Mouse (Mus musculus) hindbrain, embryonic 16.5 days (tissue): ENCODE results near the gene Fancg. TPM values are rescaled to one million over a fixed set of nuclear protein-coding genes. Genes with fewer than 3 reads are reported as not detected.

Experiments
- ATAC-seq: fragments of 200-750 bp; cut with Nextera tagmentation; 2 replicates; pipeline ENCODE4 v1.8.0; 2017; ENCODE audit warnings: moderate TSS enrichment, moderate library complexity
- H3K27ac ChIP-seq: fragments of 300-500 bp; sonication (generic); 2 replicates; pipeline ENCODE4 v1.5.1; 2014; ENCODE audit warnings: low read depth, mild to moderate bottlenecking, control low read depth, low read length, moderate library complexity
- H3K27me3 ChIP-seq: fragments of 300-500 bp; sonication (generic); replicated peaks from 2 replicates; pipeline ENCODE4 v1.6.1; 2014; ENCODE audit warnings: low read length; ENCODE audit not compliant: control insufficient read depth, insufficient read depth
- H3K36me3 ChIP-seq: fragments of 300-500 bp; sonication (generic); 2 replicates; pipeline ENCODE4 v1.6.1; 2014; ENCODE audit warnings: mild to moderate bottlenecking, low read length, moderate library complexity, mixed read lengths; ENCODE audit not compliant: control insufficient read depth, insufficient read depth
- H3K4me1 ChIP-seq: fragments of 300-500 bp; sonication (generic); 2 replicates; pipeline ENCODE4 v1.6.1; 2014; ENCODE audit warnings: low read depth, low read length; ENCODE audit not compliant: control insufficient read depth, insufficient read depth
- H3K4me2 ChIP-seq: fragments of 300-500 bp; sonication (generic); 2 replicates; pipeline ENCODE4 v1.6.1; 2014; ENCODE audit warnings: mild to moderate bottlenecking, low read length, control low read depth, moderate library complexity
- H3K4me3 ChIP-seq: fragments of 300-500 bp; sonication (generic); 2 replicates; pipeline ENCODE4 v1.5.1; 2014; ENCODE audit warnings: mild to moderate bottlenecking, low read length, control low read depth, moderate library complexity
- H3K9ac ChIP-seq: fragments of 300-500 bp; sonication (generic); 2 replicates; pipeline ENCODE4 v1.6.1; 2014; ENCODE audit warnings: low read depth, mild to moderate bottlenecking, control low read depth, low read length, moderate library complexity
- H3K9me3 ChIP-seq: fragments of 300-500 bp; sonication (generic); 2 replicates; pipeline ENCODE4 v1.6.1; 2014; ENCODE audit warnings: mild to moderate bottlenecking, low read length, moderate library complexity; ENCODE audit not compliant: control insufficient read depth
- WGBS: fragments of 180-500 bp; shearing (Covaris S2); extraction: QIAGEN DNeasy Blood & Tissue Kit; methylation state at CpG from one replicate; pipeline ENCODE4 v1.1.7; 2014; 5-methylcytosine and 5-hydroxymethylcytosine counted together
- polyA plus RNA-seq: library from polyadenylated mRNA; unstranded; fragments of >200 nt; fragmentation: Nextera tagmentation; extraction: Ambion mirVana; gene quantifications from 2 replicates; pipeline ENCODE4 v1.2.1, GENCODE M21; 2015

Gene Fancg
- polyA plus RNA-seq, 1 experiment from 2014 or later: 22.7 TPM

DNA sequence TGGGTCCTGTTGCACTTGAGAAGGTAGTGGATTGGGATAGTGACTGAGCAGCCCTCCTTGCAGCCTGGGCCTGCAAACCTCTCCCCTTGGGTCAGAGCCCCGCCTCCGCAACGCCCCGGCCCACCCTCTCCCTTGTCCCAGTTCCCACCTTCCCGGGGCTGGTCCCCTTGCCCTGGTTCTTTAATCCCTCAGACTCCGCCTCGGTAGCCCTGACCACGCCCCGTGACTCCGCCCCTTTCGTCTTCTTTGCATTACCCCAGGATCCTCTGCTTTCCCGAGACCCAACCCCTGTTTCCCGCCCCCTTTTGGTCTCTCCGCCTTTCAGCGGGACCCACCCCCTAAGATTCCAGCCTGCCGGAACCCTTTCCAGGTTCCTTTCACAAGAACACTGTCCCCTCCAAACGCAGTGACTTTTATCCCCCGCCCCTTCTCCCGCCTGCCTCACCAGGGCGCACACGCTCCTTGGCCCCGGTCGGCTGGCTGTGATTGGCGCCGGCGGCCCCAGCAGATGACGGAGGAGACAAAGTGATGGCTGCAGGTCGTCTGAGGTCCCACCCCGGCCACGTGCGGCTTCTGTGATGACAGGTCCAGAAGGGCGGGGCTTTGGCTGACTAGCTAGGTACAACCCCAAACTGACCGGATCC, 35.5 kb upstream of the Fancg start, which contains the start of gene Fam214b:
Fam214b (minus strand) TSS at position 562 of the 644 bp plus-strand sequence.
- WGBS: under 1% methylated on average over 33 of the region's 33 CpGs
- peak within 1 kb of the TSS; percentile 72 for H3K4me2 ChIP-seq
- peaks cover 24% of the 10 kb centered on the region for H3K4me1 ChIP-seq
- ATAC-seq: peak; percentile 93
- no peaks in the 10 kb centered on the region for H3K27me3 ChIP-seq
- peak within 1 kb of the TSS; percentile 63 for H3K9ac ChIP-seq
- H3K4me3 ChIP-seq: peak within 1 kb of the TSS; percentile 55
- H3K36me3 ChIP-seq: no peaks in the 10 kb centered on the region
- H3K9me3 ChIP-seq: no peaks in the 10 kb centered on the region
- H3K27ac ChIP-seq: peak within 1 kb of the TSS; percentile 92

DNA sequence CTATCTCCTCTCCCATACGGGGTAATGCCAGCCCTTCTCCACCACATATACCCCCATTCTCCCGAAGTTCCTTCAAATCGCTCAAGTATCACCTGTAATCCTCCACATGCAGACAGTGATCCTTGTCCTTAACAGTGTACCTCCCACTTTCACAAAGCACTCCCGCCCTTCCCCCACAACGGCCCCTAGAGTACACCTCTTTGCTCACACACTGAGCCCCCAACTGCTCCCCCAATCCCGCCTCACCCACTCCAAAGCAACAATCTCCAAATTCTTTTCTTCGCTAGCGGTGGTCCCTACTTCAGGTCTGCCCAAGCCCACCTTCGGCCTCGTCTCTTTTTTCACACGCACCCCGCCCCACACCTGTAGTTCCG, 35.0 kb upstream of the Fancg start:
- peak overlapping the region; percentile 72 for H3K4me2 ChIP-seq
- H3K4me3 ChIP-seq: peak overlapping the region; percentile 55
- 2% methylated on average over 13 of the region's 13 CpGs for WGBS
- H3K9me3 ChIP-seq: no peaks in the 10 kb centered on the region
- no peaks in the 10 kb centered on the region for H3K27me3 ChIP-seq
- peak overlapping the region; percentile 92 for H3K27ac ChIP-seq
- peak; percentile 3; the same call in 1 of the 2 replicates for ATAC-seq
- H3K36me3 ChIP-seq: no peaks in the 10 kb centered on the region
- H3K9ac ChIP-seq: peak overlapping the region; percentile 63
- peaks cover 28% of the 10 kb centered on the region for H3K4me1 ChIP-seq

DNA sequence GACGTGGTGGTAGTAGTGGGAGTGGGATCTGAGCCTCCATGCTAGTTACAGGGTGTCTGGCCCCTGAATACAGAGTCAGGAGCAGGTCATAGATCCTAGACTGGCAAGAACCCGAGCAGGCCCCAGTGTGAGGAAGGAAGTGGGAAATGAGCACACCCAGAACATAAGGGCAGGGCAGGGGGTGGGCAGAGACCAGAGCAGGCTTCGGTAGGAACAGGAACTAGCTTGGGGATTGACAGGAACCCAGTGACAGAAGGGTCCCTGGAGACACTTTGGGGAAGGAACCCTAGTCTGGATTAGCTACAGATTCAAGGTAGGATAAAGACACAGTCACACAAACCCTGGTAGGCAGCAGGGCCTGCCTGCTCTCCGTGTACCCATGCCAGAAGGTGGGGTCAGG, 34.4 kb upstream of the Fancg start:
- peak overlapping the region; percentile 92 for H3K27ac ChIP-seq
- H3K4me2 ChIP-seq: peak overlapping the region; percentile 72
- H3K4me3 ChIP-seq: peak overlapping the region; percentile 55
- H3K36me3 ChIP-seq: no peaks in the 10 kb centered on the region
- no peaks in the 10 kb centered on the region for H3K9me3 ChIP-seq
- ATAC-seq: no peak
- no peaks in the 10 kb centered on the region for H3K27me3 ChIP-seq
- H3K9ac ChIP-seq: peak overlapping the region; percentile 63
- peaks cover 28% of the 10 kb centered on the region for H3K4me1 ChIP-seq
- WGBS: 0% methylated on average over 4 of the region's 4 CpGs

DNA sequence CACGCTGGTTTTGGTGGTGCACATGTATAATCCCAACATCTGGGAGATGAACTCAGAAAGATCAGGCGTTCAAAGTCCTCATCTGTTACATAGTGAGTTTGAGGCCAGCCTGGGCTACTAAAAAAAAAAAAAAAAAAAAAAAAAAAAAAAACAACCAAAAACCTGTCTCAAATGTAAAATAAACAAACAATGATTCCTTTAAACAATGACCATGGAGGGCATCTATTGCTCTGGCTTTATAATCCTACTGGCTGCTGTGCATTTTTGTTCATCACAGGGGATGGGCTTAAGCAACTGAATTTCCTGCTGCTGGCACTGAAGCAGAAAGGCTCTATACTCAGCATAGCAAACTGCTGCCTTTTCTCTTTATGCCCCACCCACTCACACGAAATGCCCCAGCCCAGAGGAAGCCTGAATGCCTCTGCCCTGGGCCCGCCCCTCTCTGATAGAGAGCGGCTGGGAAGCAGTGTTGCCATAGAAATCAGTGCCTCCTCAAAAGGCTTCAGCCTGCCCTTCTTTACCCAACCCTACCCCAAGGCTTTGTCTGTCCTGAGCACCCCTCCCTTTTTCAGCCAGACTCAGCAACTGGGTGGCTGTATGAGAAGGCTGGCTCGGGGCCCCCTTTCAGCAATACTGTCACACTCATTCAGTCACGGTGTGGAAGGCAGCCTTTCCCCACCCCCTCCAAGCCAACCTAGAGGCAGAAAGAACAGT, 33.5 kb upstream of the Fancg start:
- 7% methylated on average over 7 of the region's 7 CpGs for WGBS
- H3K9me3 ChIP-seq: no peaks in the 10 kb centered on the region
- peaks cover 35% of the 10 kb centered on the region for H3K4me1 ChIP-seq
- peak overlapping the region; percentile 92 for H3K27ac ChIP-seq
- peak overlapping the region; percentile 63 for H3K9ac ChIP-seq
- peak overlapping the region; percentile 72 for H3K4me2 ChIP-seq
- peak overlapping the region; percentile 55; the same call in 1 of the 2 replicates for H3K4me3 ChIP-seq
- peak; percentile 65 for ATAC-seq
- no peaks in the 10 kb centered on the region for H3K27me3 ChIP-seq
- H3K36me3 ChIP-seq: no peaks in the 10 kb centered on the region

DNA sequence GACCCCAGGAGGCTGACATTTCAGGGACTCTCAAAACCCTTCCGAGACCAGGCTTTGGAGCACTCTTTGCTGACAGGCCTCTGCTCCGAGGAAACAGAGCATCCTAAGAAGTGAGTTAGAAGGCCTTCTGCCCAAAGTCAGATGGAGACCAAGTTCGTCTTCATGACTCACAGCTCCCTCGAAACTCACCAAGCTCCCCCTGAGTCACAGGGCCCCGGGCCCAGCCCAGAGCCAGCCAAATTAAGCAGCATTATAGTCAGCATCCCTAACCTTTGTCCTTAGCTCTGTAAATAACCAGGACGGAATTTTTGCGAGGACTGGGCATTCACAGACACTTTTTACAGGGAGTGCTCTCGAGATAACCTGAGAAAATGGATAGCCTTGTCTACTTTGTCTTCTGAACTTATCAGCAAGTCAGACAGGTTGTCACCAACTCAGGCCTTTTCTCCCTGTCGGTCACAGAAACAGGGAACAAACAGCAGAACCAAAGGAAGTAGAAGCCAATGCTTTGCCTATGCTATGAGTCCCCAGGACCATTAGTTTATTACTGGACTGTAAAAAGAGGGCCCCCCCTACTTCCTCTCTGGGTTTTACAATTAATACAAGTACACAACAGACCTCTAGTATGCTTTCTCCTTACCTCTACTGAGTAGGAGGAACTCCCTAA, 30.7 kb upstream of the Fancg start:
- 66% methylated on average over 9 of the region's 9 CpGs for WGBS
- Histone ChIP-seq H3K4me1 (peaks cover 45% of the 10 kb centered on the region), H3K4me3 (no peak overlapping the region), H3K27me3 (no peaks in the 10 kb centered on the region), H3K27ac (no peak overlapping the region), H3K4me2 (peak overlapping the region; percentile 27), H3K9me3 (no peaks in the 10 kb centered on the region), H3K36me3 (peaks cover 5% of the 10 kb centered on the region), H3K9ac (0 out of 2 replicates have a peak overlapping the region, but pooled peaks have one; percentile 22)
- no peak for ATAC-seq

DNA sequence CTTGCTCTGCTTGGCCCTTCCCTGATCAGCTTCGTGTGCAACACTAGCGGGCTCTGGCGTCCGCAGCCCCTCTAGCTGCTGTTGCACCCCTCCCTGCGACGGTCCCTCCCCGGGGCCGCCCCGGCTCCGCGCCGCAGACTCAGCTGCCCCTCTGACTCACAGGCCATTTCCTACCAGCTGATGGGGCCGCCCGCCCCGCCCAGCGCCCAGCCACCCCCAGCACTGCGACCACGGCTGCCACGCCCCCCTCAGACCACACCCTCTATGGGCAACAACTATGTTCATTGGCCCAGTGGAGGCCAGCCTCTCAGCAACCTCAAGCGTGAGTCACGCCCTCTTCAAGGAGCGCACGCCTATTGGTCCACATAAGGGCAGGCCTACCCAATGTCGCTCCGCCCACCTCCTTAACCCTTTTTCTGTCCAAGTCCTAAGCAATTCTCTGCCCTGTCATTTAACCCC, 29.8 kb upstream of the Fancg start:
- WGBS: under 1% methylated on average over 25 of the region's 25 CpGs
- H3K4me2 ChIP-seq: peak overlapping the region; percentile 76
- peak overlapping the region; percentile 78 for H3K27ac ChIP-seq
- H3K9me3 ChIP-seq: no peaks in the 10 kb centered on the region
- H3K27me3 ChIP-seq: no peaks in the 10 kb centered on the region
- peaks cover 12% of the 10 kb centered on the region for H3K36me3 ChIP-seq
- peaks cover 44% of the 10 kb centered on the region for H3K4me1 ChIP-seq
- H3K9ac ChIP-seq: peak overlapping the region; percentile 83
- peak overlapping the region; percentile 79 for H3K4me3 ChIP-seq
- peak; percentile 96 for ATAC-seq

DNA sequence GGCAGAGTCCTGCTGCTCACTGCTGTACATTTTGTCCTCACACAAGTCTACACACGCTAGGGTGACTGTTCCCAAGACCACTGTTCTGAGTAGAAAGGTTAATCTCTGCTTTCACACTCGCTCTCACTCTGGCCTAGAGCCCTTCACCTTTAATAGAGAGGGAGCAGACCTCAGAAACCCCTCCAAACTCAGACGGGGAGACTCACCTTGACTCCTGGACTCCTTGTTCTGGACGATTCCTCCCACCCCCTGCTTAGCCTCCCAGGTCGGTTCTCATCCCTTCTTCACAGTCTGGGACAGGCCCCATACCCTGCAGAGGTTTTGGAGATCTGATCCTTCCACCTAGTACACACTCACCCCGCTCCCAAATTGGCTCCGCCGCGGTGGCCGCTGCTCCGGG, 29.3 kb upstream of the Fancg start:
- 2% methylated on average over 11 of the region's 11 CpGs for WGBS
- H3K27me3 ChIP-seq: no peaks in the 10 kb centered on the region
- ATAC-seq: no peak; the same call in 1 of the 2 replicates

DNA sequence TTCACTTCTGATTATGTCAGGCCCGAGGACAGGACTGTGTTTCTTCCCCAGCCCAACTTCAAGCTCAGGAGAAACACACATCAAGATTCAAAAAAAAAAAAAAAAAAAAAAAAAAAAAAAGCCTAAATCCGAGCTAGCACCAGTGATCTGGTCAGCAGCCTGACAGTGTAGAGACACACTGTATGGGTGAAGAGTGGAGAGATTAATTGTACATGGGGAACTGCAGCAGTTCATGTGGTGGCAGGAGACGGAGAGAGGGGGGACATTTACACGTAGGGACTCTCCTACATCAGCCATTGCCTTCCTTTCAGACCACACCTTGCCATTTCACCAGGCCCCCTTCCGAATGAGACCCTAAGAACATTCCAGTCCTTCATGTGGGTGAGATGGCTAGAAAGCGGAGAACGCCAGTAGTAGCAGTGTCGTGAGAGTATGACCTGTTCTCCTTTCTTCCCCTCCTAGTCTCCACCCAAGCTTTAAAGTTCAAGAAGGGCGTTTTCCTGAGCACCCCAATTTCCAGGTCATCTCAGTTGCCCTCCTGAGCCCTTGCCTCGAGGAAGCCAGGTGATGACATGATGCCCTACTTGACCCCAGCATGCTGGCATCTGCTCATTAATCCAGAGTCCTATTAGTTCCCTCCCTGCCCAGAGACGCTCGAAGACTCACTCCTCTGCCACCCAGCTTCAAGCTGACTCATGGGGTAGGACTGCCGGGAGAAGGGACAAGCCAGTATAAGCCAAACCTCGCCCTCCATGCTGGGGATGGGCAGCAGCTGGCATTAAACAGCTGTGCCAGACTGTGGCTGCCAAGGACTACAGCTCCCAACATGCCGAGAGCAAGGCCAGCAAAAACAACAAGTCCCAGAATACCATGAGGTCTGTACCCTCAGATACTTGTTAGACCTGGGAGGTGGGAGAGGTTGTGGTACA, 28.5 kb upstream of the Fancg start:
- 51% methylated on average over 15 of the region's 15 CpGs for WGBS

More for the DNA sequence above, 29.3 kb upstream of the Fancg start:
- Histone ChIP-seq H3K9me3 (no peaks in the 10 kb centered on the region), H3K9ac (peak overlapping the region; percentile 83), H3K4me3 (peak overlapping the region; percentile 79), H3K4me1 (peaks cover 38% of the 10 kb centered on the region), H3K27ac (peak overlapping the region; percentile 78), H3K4me2 (peak overlapping the region; percentile 76), H3K36me3 (peaks cover 15% of the 10 kb centered on the region)

More for the DNA sequence above, 28.5 kb upstream of the Fancg start:
- H3K27me3 ChIP-seq: no peaks in the 10 kb centered on the region
- H3K4me3 ChIP-seq: peak overlapping the region; percentile 79
- peaks cover 31% of the 10 kb centered on the region for H3K4me1 ChIP-seq
- ATAC-seq: no peak
- H3K4me2 ChIP-seq: peak overlapping the region; percentile 76
- H3K9me3 ChIP-seq: no peaks in the 10 kb centered on the region
- peak overlapping the region; percentile 83 for H3K9ac ChIP-seq
- no peak overlapping the region for H3K27ac ChIP-seq
- H3K36me3 ChIP-seq: peaks cover 17% of the 10 kb centered on the region
